Mouse (Mus musculus): Measurements from ENCODE around the gene Gstt1. TPM values are rescaled to one million over a fixed set of nuclear protein-coding genes. Genes with fewer than 3 reads are reported as not detected.
"Not testable (repeated sequence)": the region's sequence is repeated elsewhere in the genome, so short reads cannot be mapped to it uniquely, and the experiment has no call there.

The Gstt1 gene
- polyA plus RNA-seq (2016; fragmentation: Nextera tagmentation; extraction: Ambion mirVana) = 3.8 and 4.4 TPM in 2 replicates

GRCm38 (mm10) chr10:75798176-75798696 is at the start of gene Gstt1:
TSS of gene Gstt1 (minus strand) at chr10:75798584.
- H3K27ac ChIP-seq = peak within 1 kb of the TSS; percentile 62
- H3K9me3 ChIP-seq = no peaks in the 10 kb centered on the region
- peak; percentile 28 for DNase-seq (ENCODE audit: extremely low spot score, low spot score)
- 5% methylated on average over 18 of the region's 18 CpGs for WGBS
- peaks cover 32% of the 10 kb centered on the region for H3K4me1 ChIP-seq
- no peaks in the 10 kb centered on the region for H3K36me3 ChIP-seq (replicated peaks)
- H3K27me3 ChIP-seq (ENCODE audit: poor library complexity, severe bottlenecking) = peaks cover 39% of the 10 kb centered on the region
- peak within 1 kb of the TSS; percentile 56 for H3K4me3 ChIP-seq

GRCm38 (mm10) chr10:75845306-75845930 is 47.0 kb upstream of the Gstt1 start:
- no peaks in the 10 kb centered on the region for H3K9me3 ChIP-seq
- WGBS = 82% methylated on average over 6 of the region's 6 CpGs
- H3K4me3 ChIP-seq = no peak overlapping the region
- H3K4me1 ChIP-seq = peaks cover 17% of the 10 kb centered on the region
- no peaks in the 10 kb centered on the region for H3K36me3 ChIP-seq (replicated peaks)
- DNase-seq (ENCODE audit: extremely low spot score, low spot score) = no peak
- no peaks in the 10 kb centered on the region for H3K27me3 ChIP-seq (ENCODE audit: poor library complexity, severe bottlenecking)
- H3K27ac ChIP-seq = no peak overlapping the region

- WGBS = 86% methylated on average over 1 of the region's 1 CpGs
- no peak overlapping the region for H3K4me3 ChIP-seq
- no peak for DNase-seq (ENCODE audit: extremely low spot score, low spot score)
- H3K36me3 ChIP-seq (replicated peaks) = no peaks in the 10 kb centered on the region
- no peak overlapping the region for H3K27ac ChIP-seq
- peaks cover 13% of the 10 kb centered on the region for H3K4me1 ChIP-seq
- no peaks in the 10 kb centered on the region for H3K27me3 ChIP-seq (ENCODE audit: poor library complexity, severe bottlenecking)
- no peaks in the 10 kb centered on the region for H3K9me3 ChIP-seq
These were observed 46.4 kb upstream of the Gstt1 start for GRCm38 (mm10) chr10:75844800-75845199.

- not testable (repeated sequence) for H3K4me3 ChIP-seq; H3K36me3 ChIP-seq (replicated peaks); H3K9me3 ChIP-seq; H3K4me1 ChIP-seq; DNase-seq (ENCODE audit: extremely low spot score, low spot score); H3K27me3 ChIP-seq (ENCODE audit: poor library complexity, severe bottlenecking); H3K27ac ChIP-seq
- WGBS = 79% methylated on average over 6 of the region's 6 CpGs
These were observed 45.5 kb upstream of the Gstt1 start for GRCm38 (mm10) chr10:75843898-75844297.

- H3K4me3 ChIP-seq = no peak overlapping the region
- H3K36me3 ChIP-seq (replicated peaks) = no peaks in the 10 kb centered on the region
- WGBS = 93% methylated on average over 10 of the region's 10 CpGs
- H3K9me3 ChIP-seq = no peaks in the 10 kb centered on the region
- no peak overlapping the region for H3K27ac ChIP-seq
- H3K4me1 ChIP-seq = peaks cover 49% of the 10 kb centered on the region
- peaks cover 15% of the 10 kb centered on the region for H3K27me3 ChIP-seq (ENCODE audit: poor library complexity, severe bottlenecking)
- DNase-seq (ENCODE audit: extremely low spot score, low spot score) = no peak
These were observed 40.7 kb upstream of the Gstt1 start for GRCm38 (mm10) chr10:75839092-75839491.

GRCm38 (mm10) chr10:75837248-75837759 is 38.9 kb upstream of the Gstt1 start, which contains the start of gene Gstt2:
TSS of gene Gstt2 (minus strand) at chr10:75837424.
- peaks cover 59% of the 10 kb centered on the region for H3K4me1 ChIP-seq
- DNase-seq (ENCODE audit: extremely low spot score, low spot score) = peak; percentile 96
- H3K27me3 ChIP-seq (ENCODE audit: poor library complexity, severe bottlenecking) = peaks cover 33% of the 10 kb centered on the region
- no peaks in the 10 kb centered on the region for H3K9me3 ChIP-seq
- H3K36me3 ChIP-seq (replicated peaks) = no peaks in the 10 kb centered on the region
- peak within 1 kb of the TSS; percentile 85 for H3K27ac ChIP-seq
- WGBS = under 1% methylated on average over 21 of the region's 21 CpGs
- H3K4me3 ChIP-seq = peak within 1 kb of the TSS; percentile 50

GRCm38 (mm10) chr10:75835761-75836531 is 37.6 kb upstream of the Gstt1 start:
- peaks cover 59% of the 10 kb centered on the region for H3K4me1 ChIP-seq
- peaks cover 37% of the 10 kb centered on the region for H3K27me3 ChIP-seq (ENCODE audit: poor library complexity, severe bottlenecking)
- no peaks in the 10 kb centered on the region for H3K9me3 ChIP-seq
- 20% methylated on average over 10 of the region's 10 CpGs for WGBS
- no peaks in the 10 kb centered on the region for H3K36me3 ChIP-seq (replicated peaks)
- peak overlapping the region; percentile 56 for H3K27ac ChIP-seq
- DNase-seq (ENCODE audit: extremely low spot score, low spot score) = no peak
- H3K4me3 ChIP-seq = peak overlapping the region; percentile 56

GRCm38 (mm10) chr10:75835307-75835706 is 36.9 kb upstream of the Gstt1 start:
- peak overlapping the region; percentile 56 for H3K27ac ChIP-seq
- DNase-seq (ENCODE audit: extremely low spot score, low spot score) = peak; percentile 47
- H3K27me3 ChIP-seq (ENCODE audit: poor library complexity, severe bottlenecking) = peaks cover 37% of the 10 kb centered on the region
- peak overlapping the region; percentile 56 for H3K4me3 ChIP-seq
- H3K36me3 ChIP-seq (replicated peaks) = no peaks in the 10 kb centered on the region
- 1% methylated on average over 10 of the region's 10 CpGs for WGBS
- H3K4me1 ChIP-seq = peaks cover 59% of the 10 kb centered on the region
- no peaks in the 10 kb centered on the region for H3K9me3 ChIP-seq

DNA sequence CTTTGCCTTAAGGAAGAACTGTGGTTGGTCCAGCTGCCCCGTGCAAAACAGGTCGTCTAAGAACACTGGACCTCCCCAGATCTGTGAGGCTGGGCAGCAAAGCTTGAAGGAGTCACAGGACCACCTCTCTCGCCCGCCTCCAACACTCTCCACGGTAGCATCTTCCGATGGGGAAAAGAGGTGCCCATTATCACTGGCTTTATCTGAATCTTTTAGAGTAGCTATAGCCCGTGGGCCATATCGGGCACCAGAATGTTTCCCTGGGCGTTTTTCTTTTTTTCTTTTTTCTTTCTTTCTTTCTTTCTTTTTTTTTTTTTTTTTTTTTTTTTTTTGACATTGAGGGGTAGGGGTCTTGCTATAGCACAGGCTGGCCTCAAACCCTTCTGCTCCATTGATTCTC is 36.3 kb upstream of the Gstt1 start:
- Histone ChIP-seq H3K9me3 (no peaks in the 10 kb centered on the region), H3K27ac (peak overlapping the region; percentile 77), H3K4me3 (peak overlapping the region; percentile 56), H3K4me1 (peaks cover 59% of the 10 kb centered on the region), H3K36me3 (replicated peaks) (no peaks in the 10 kb centered on the region), H3K27me3 (ENCODE audit: poor library complexity, severe bottlenecking) (peaks cover 37% of the 10 kb centered on the region)
- WGBS = 8% methylated on average over 9 of the region's 9 CpGs
- no peak for DNase-seq (ENCODE audit: extremely low spot score, low spot score)

GRCm38 (mm10) chr10:75834250-75834649 is 35.9 kb upstream of the Gstt1 start:
- peak overlapping the region; percentile 77 for H3K27ac ChIP-seq
- H3K27me3 ChIP-seq (ENCODE audit: poor library complexity, severe bottlenecking) = peaks cover 37% of the 10 kb centered on the region
- WGBS = 3% methylated on average over 21 of the region's 21 CpGs
- H3K9me3 ChIP-seq = no peaks in the 10 kb centered on the region
- H3K4me1 ChIP-seq = peaks cover 59% of the 10 kb centered on the region
- DNase-seq (ENCODE audit: extremely low spot score, low spot score) = peak; percentile 74
- H3K4me3 ChIP-seq = peak overlapping the region; percentile 56
- H3K36me3 ChIP-seq (replicated peaks) = no peaks in the 10 kb centered on the region

DNA sequence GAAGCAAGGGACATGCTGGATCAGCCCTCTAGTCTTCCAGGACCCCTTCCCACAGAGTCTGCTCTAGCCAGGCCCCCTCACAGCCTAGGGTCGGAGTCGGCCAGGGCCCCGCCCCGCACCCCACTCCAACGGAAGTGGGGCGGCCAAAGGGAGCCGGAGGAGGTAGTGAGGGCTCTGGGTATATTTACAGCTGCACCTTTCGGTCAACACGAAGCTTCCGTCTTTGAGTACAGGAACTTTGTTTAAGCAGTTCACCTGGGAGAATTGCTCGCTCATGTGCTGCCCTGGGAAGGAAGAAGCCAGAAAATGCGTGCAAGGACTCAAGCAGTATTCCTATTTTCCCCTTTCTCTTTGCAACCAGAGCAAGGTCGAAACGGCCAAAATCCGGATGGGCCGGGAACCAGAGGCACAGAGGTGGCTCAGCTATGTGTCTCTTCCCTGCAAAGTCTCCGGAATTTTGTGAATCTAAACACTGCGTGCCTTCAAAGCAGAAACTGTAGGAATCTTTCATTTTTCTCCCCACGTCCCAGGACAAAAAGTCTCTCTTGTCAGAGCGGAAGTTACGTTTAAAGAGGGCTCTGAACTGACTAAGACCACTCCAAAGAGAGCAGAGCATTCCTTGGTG is 35.2 kb upstream of the Gstt1 start:
- H3K4me3 ChIP-seq = peak overlapping the region; percentile 56
- no peaks in the 10 kb centered on the region for H3K9me3 ChIP-seq
- no peaks in the 10 kb centered on the region for H3K36me3 ChIP-seq (replicated peaks)
- peaks cover 55% of the 10 kb centered on the region for H3K4me1 ChIP-seq
- 0 out of 2 replicates have a peak overlapping the region, but pooled peaks have one; percentile 77 for H3K27ac ChIP-seq
- peaks cover 37% of the 10 kb centered on the region for H3K27me3 ChIP-seq (ENCODE audit: poor library complexity, severe bottlenecking)
- WGBS = 16% methylated on average over 21 of the region's 21 CpGs
- DNase-seq (ENCODE audit: extremely low spot score, low spot score) = no peak

DNA sequence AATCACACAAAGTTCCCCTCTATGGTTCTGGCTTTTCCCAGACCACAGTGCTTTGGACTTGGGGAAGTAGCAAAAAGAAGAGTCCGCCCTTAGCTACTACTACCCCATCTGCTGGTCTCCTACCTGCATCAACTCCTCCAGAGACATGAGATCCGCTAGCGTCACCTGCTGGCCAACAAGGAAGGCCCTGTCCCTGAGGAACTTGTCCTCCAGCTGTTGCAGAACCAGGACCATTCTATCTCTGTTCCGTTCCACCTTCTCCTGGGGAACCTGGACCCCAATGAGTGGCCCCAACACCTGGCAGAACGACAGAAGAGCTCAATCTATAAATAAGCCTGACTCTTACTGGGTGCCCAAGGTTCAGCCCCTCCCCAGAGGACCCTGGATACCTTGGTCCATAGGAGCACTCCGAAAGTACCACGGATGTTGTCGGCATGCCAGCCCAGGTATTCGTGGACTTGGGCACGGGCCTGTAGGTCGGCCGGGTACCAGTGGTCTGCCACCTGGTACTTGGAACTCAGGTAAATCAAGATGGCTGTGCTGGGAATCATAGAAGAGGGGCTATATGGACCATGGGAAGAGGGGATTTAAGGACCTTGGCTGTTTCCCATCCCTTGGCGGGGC is 34.0 kb upstream of the Gstt1 start:
- DNase-seq (ENCODE audit: extremely low spot score, low spot score) = no peak
- H3K27ac ChIP-seq = no peak overlapping the region
- 70% methylated on average over 13 of the region's 13 CpGs for WGBS
- no peak overlapping the region for H3K4me3 ChIP-seq
- H3K36me3 ChIP-seq (replicated peaks) = no peaks in the 10 kb centered on the region
- peaks cover 43% of the 10 kb centered on the region for H3K4me1 ChIP-seq
- H3K9me3 ChIP-seq = no peaks in the 10 kb centered on the region
- H3K27me3 ChIP-seq (ENCODE audit: poor library complexity, severe bottlenecking) = peaks cover 37% of the 10 kb centered on the region

All from forebrain, embryonic 10.5 days (tissue).